Mouse (Mus musculus): Measurements from ENCODE around the gene Fermt3.

GRCm38 (mm10) chr19:7041171-7041570, 21.9 kb upstream of the Fermt3 start:
- no peak for TF ChIP-seq CTCF (IDR thresholded peaks at IDR 0.05)
- TF ChIP-seq EP300 (IDR thresholded peaks at IDR 0.05): no peak
